Mouse (Mus musculus): Measurements from ENCODE around the gene Tfe3. TPM values are rescaled to one million over a fixed set of nuclear protein-coding genes. Genes with fewer than 3 reads are reported as not detected.
"Not testable (repeated sequence)": the region's sequence is repeated elsewhere in the genome, so short reads cannot be mapped to it uniquely, and the experiment has no call there.

Gene Tfe3
- polyA plus RNA-seq, 1 experiment from 2014 or later, result 25.8 TPM

GRCm38 (mm10) chrX:7782603-7783092, 20.3 kb downstream of the Tfe3 start:
- no peak for ATAC-seq (ENCODE audit: low read depth)
- no peaks in the 10 kb centered on the region for H3K4me1 ChIP-seq (replicated peaks)
- H3K4me3 ChIP-seq, result no peak overlapping the region
- H3K9ac ChIP-seq, result no peak overlapping the region
- H3K9me3 ChIP-seq, result no peaks in the 10 kb centered on the region
- WGBS, result 84% methylated on average over 4 of the region's 4 CpGs
- H3K36me3 ChIP-seq, result no peaks in the 10 kb centered on the region
- H3K4me2 ChIP-seq, result no peak overlapping the region
- no peak overlapping the region for H3K27ac ChIP-seq (replicated peaks)
- no peaks in the 10 kb centered on the region for H3K27me3 ChIP-seq

- 20% methylated on average over 24 of the region's 24 CpGs for WGBS
- Histone ChIP-seq H3K9me3 (no peaks in the 10 kb centered on the region), H3K9ac (peak within 1 kb of the TSS; percentile 74), H3K4me1 (replicated peaks) (peaks cover 14% of the 10 kb centered on the region), H3K4me2 (peak within 1 kb of the TSS; percentile 64), H3K36me3 (peaks cover 15% of the 10 kb centered on the region; the same call in 1 of the 2 replicates), H3K4me3 (peak within 1 kb of the TSS; percentile 53), H3K27me3 (no peaks in the 10 kb centered on the region), H3K27ac (replicated peaks) (peak within 1 kb of the TSS; percentile 62)
- ATAC-seq (ENCODE audit: low read depth), result peak; percentile 93
Observed at GRCm38 (mm10) chrX:7789542-7790136, 27.3 kb downstream of the Tfe3 start, which contains the start of gene Gripap1. Gene Gripap1 (plus strand): TSS chrX:7789765.

GRCm38 (mm10) chrX:7790309-7790708, 27.9 kb downstream of the Tfe3 start:
- no peaks in the 10 kb centered on the region for H3K9me3 ChIP-seq
- H3K4me3 ChIP-seq, result peak overlapping the region; percentile 53
- ATAC-seq (ENCODE audit: low read depth), result no peak
- H3K4me1 ChIP-seq (replicated peaks), result peaks cover 14% of the 10 kb centered on the region
- H3K27me3 ChIP-seq, result no peaks in the 10 kb centered on the region
- H3K9ac ChIP-seq, result peak overlapping the region; percentile 74
- WGBS, result 20% methylated on average over 5 of the region's 5 CpGs
- H3K36me3 ChIP-seq, result peaks cover 20% of the 10 kb centered on the region; the same call in 1 of the 2 replicates
- peak overlapping the region; percentile 62; the same call in 1 of the 2 replicates for H3K27ac ChIP-seq (replicated peaks)
- H3K4me2 ChIP-seq, result peak overlapping the region; percentile 64

GRCm38 (mm10) chrX:7793361-7793760, 31.0 kb downstream of the Tfe3 start:
- 49% methylated on average over 3 of the region's 3 CpGs for WGBS
- H3K27ac ChIP-seq (replicated peaks), result no peak overlapping the region
- H3K4me1 ChIP-seq (replicated peaks), result peaks cover 14% of the 10 kb centered on the region
- H3K4me3 ChIP-seq, result no peak overlapping the region
- no peak overlapping the region for H3K4me2 ChIP-seq
- H3K9ac ChIP-seq, result no peak overlapping the region
- H3K9me3 ChIP-seq, result no peaks in the 10 kb centered on the region
- H3K36me3 ChIP-seq, result peaks cover 20% of the 10 kb centered on the region; the same call in 1 of the 2 replicates
- no peaks in the 10 kb centered on the region for H3K27me3 ChIP-seq
- ATAC-seq (ENCODE audit: low read depth), result no peak

GRCm38 (mm10) chrX:7795016-7795415, 32.7 kb downstream of the Tfe3 start:
- Histone ChIP-seq H3K4me1 (replicated peaks) (peaks cover 14% of the 10 kb centered on the region), H3K9ac (no peak overlapping the region), H3K4me2 (no peak overlapping the region), H3K36me3 (peaks cover 31% of the 10 kb centered on the region), H3K27me3 (no peaks in the 10 kb centered on the region), H3K9me3 (no peaks in the 10 kb centered on the region), H3K27ac (replicated peaks) (no peak overlapping the region), H3K4me3 (no peak overlapping the region)
- 33% methylated on average over 7 of the region's 7 CpGs for WGBS
- ATAC-seq (ENCODE audit: low read depth), result no peak

GRCm38 (mm10) chrX:7797327-7797726, 35.0 kb downstream of the Tfe3 start:
- 82% methylated on average over 3 of the region's 3 CpGs for WGBS
- Histone ChIP-seq H3K27ac (replicated peaks) (no peak overlapping the region), H3K4me2 (no peak overlapping the region), H3K4me3 (no peak overlapping the region), H3K9ac (no peak overlapping the region), H3K36me3 (peaks cover 44% of the 10 kb centered on the region), H3K4me1 (replicated peaks) (no peaks in the 10 kb centered on the region), H3K27me3 (no peaks in the 10 kb centered on the region), H3K9me3 (no peaks in the 10 kb centered on the region)
- ATAC-seq (ENCODE audit: low read depth), result no peak

GRCm38 (mm10) chrX:7802157-7802556, 39.8 kb downstream of the Tfe3 start:
- not testable (repeated sequence) for H3K4me2 ChIP-seq; ATAC-seq (ENCODE audit: low read depth); H3K9ac ChIP-seq; H3K4me3 ChIP-seq; H3K4me1 ChIP-seq (replicated peaks); H3K9me3 ChIP-seq; H3K27ac ChIP-seq (replicated peaks); H3K27me3 ChIP-seq
- 96% methylated on average over 2 of the region's 2 CpGs for WGBS
- peaks cover 53% of the 10 kb centered on the region for H3K36me3 ChIP-seq

- ATAC-seq (ENCODE audit: low read depth); H3K4me2 ChIP-seq; H3K9ac ChIP-seq; H3K27ac ChIP-seq (replicated peaks); H3K4me3 ChIP-seq; H3K27me3 ChIP-seq; H3K9me3 ChIP-seq; H3K4me1 ChIP-seq (replicated peaks): not testable (repeated sequence)
- WGBS, result 51% methylated on average over 8 of the region's 8 CpGs
- peaks cover 80% of the 10 kb centered on the region for H3K36me3 ChIP-seq
Observed at GRCm38 (mm10) chrX:7815016-7815415, 52.7 kb downstream of the Tfe3 start.

- Histone ChIP-seq H3K27me3 (no peaks in the 10 kb centered on the region), H3K9me3 (no peaks in the 10 kb centered on the region), H3K4me2 (peak within 1 kb of the TSS; percentile 56), H3K9ac (peak within 1 kb of the TSS; percentile 66), H3K36me3 (peaks cover 27% of the 10 kb centered on the region), H3K4me1 (replicated peaks) (peaks cover 7% of the 10 kb centered on the region), H3K27ac (replicated peaks) (0 out of 2 replicates have a peak within 1 kb of the TSS, but pooled peaks have one; percentile 9), H3K4me3 (peak within 1 kb of the TSS; percentile 37)
- peak; percentile 75 for ATAC-seq (ENCODE audit: low read depth)
- 24% methylated on average over 20 of the region's 24 CpGs for WGBS
Observed at GRCm38 (mm10) chrX:7821865-7822779, 59.8 kb downstream of the Tfe3 start, which contains the start of gene Kcnd1. Gene Kcnd1 (plus strand): TSS chrX:7822289.

MicroRNAs encoded within 50 kb of the gene (microRNA counts, 519-probe panel; counts per million panel counts)
- 3,674 counts per million, percentile 54 among the panel's probes with 10 or more counts for microRNA mmu-miR-1198

Small RNA genes lying within 50 kb of the gene (microRNA-seq; reads per million reads assigned to microRNA genes)
- 26.2 reads per million, percentile 37 among the genes with 10 or more reads in this experiment for gene Mir1198

Other genes with a start within 250 kb of the Tfe3 start
- gene Foxp3, start 188.9 kb upstream of the Tfe3 start, polyA plus RNA-seq (2015; fragmentation: Nextera tagmentation; extraction: Ambion mirVana), result 0.14 TPM in 1 of 2 replicates, not detected in the other
- 4.6 and 5.4 TPM in 2 replicates for gene Ppp1r3f, start 188.3 kb upstream of the Tfe3 start, polyA plus RNA-seq (2015; fragmentation: Nextera tagmentation; extraction: Ambion mirVana)
- gene Ccdc22, start 157.0 kb upstream of the Tfe3 start, polyA plus RNA-seq (2015; fragmentation: Nextera tagmentation; extraction: Ambion mirVana), result 28.0 and 29.6 TPM in 2 replicates
- 0.11 and 0.13 TPM in 2 replicates for gene Cacna1f, start 155.5 kb upstream of the Tfe3 start, polyA plus RNA-seq (2015; fragmentation: Nextera tagmentation; extraction: Ambion mirVana)
- 108 and 118 TPM in 2 replicates for gene Syp, start 124.1 kb upstream of the Tfe3 start, polyA plus RNA-seq (2015; fragmentation: Nextera tagmentation; extraction: Ambion mirVana)
- 1.9 and 2.1 TPM in 2 replicates for gene Prickle3, start 105.3 kb upstream of the Tfe3 start, polyA plus RNA-seq (2015; fragmentation: Nextera tagmentation; extraction: Ambion mirVana)
- gene Plp2, start 91.2 kb upstream of the Tfe3 start, polyA plus RNA-seq (2015; fragmentation: Nextera tagmentation; extraction: Ambion mirVana), result 27.2 and 33.4 TPM in 2 replicates
- gene Magix, start 81.3 kb upstream of the Tfe3 start, polyA plus RNA-seq (2015; fragmentation: Nextera tagmentation; extraction: Ambion mirVana), result 0.18 TPM in 1 of 2 replicates, not detected in the other
- 43.2 and 50.4 TPM in 2 replicates for gene Gpkow, start 65.4 kb upstream of the Tfe3 start, polyA plus RNA-seq (2015; fragmentation: Nextera tagmentation; extraction: Ambion mirVana)
- gene Wdr45, start 48.2 kb upstream of the Tfe3 start, polyA plus RNA-seq (2015; fragmentation: Nextera tagmentation; extraction: Ambion mirVana), result 35.0 and 36.5 TPM in 2 replicates
- not detected in 2 replicates for gene Gm45208, start 40.3 kb upstream of the Tfe3 start, polyA plus RNA-seq (2015; fragmentation: Nextera tagmentation; extraction: Ambion mirVana)
- 115 and 134 TPM in 2 replicates for gene Praf2, start 34.1 kb upstream of the Tfe3 start, polyA plus RNA-seq (2015; fragmentation: Nextera tagmentation; extraction: Ambion mirVana)
- gene Ccdc120, start 11.7 kb upstream of the Tfe3 start, polyA plus RNA-seq (2015; fragmentation: Nextera tagmentation; extraction: Ambion mirVana), result 39.3 and 43.2 TPM in 2 replicates
- 74.9 and 77.1 TPM in 2 replicates for gene Gripap1, start 27.2 kb downstream of the Tfe3 start, polyA plus RNA-seq (2015; fragmentation: Nextera tagmentation; extraction: Ambion mirVana)
- gene Kcnd1, start 59.7 kb downstream of the Tfe3 start, polyA plus RNA-seq (2015; fragmentation: Nextera tagmentation; extraction: Ambion mirVana), result 4.9 and 6.2 TPM in 2 replicates
- 51.8 and 52.2 TPM in 2 replicates for gene Otud5, start 78.8 kb downstream of the Tfe3 start, polyA plus RNA-seq (2015; fragmentation: Nextera tagmentation; extraction: Ambion mirVana)
- gene Pim2, start 115.7 kb downstream of the Tfe3 start, polyA plus RNA-seq (2015; fragmentation: Nextera tagmentation; extraction: Ambion mirVana), result 16.7 and 18.6 TPM in 2 replicates
- gene Slc35a2, start 121.5 kb downstream of the Tfe3 start, polyA plus RNA-seq (2015; fragmentation: Nextera tagmentation; extraction: Ambion mirVana), result 42.3 and 45.2 TPM in 2 replicates
- gene Pqbp1, start 136.7 kb downstream of the Tfe3 start, polyA plus RNA-seq (2015; fragmentation: Nextera tagmentation; extraction: Ambion mirVana), result 210 and 216 TPM in 2 replicates
- 150 and 160 TPM in 2 replicates for gene Timm17b, start 136.8 kb downstream of the Tfe3 start, polyA plus RNA-seq (2015; fragmentation: Nextera tagmentation; extraction: Ambion mirVana)
- gene Gm10491, start 145.3 kb downstream of the Tfe3 start, polyA plus RNA-seq (2015; fragmentation: Nextera tagmentation; extraction: Ambion mirVana), result not detected in 2 replicates
- gene Gm10490, start 147.0 kb downstream of the Tfe3 start, polyA plus RNA-seq (2015; fragmentation: Nextera tagmentation; extraction: Ambion mirVana), result not detected in 2 replicates
- 192 and 252 TPM in 2 replicates for gene Pcsk1n, start 157.3 kb downstream of the Tfe3 start, polyA plus RNA-seq (2015; fragmentation: Nextera tagmentation; extraction: Ambion mirVana)
- 0.24 TPM in 1 of 2 replicates, not detected in the other for gene Eras, start 166.0 kb downstream of the Tfe3 start, polyA plus RNA-seq (2015; fragmentation: Nextera tagmentation; extraction: Ambion mirVana)
- 52.2 and 53.4 TPM in 2 replicates for gene Hdac6, start 185.3 kb downstream of the Tfe3 start, polyA plus RNA-seq (2015; fragmentation: Nextera tagmentation; extraction: Ambion mirVana)
- gene Gata1, start 215.5 kb downstream of the Tfe3 start, polyA plus RNA-seq (2015; fragmentation: Nextera tagmentation; extraction: Ambion mirVana), result 0.56 and 0.73 TPM in 2 replicates